ENCODE assay signal across 8 mouse cellular contexts in genomic region chr14:24358295-24358951, GRCm38 (mm10).
DNase-seq lines count a peak whose midpoint lies in the region; TF ChIP-seq lines count a peak whose summit lies in the region.

No protein-coding gene starts in this region.

- peak; percentile 25 to 47 for DNase-seq in heart, postnatal 10 days
- no peak for DNase-seq in heart, adult 9 months (ENCODE audit: low spot score in 2 of 2)
- peak; percentile 88 for DNase-seq in 416B (ENCODE audit: low read depth)
- DNase-seq in adrenal gland, adult 18-20 months (ENCODE audit: low spot score in 2 of 2), result peak; percentile 31 to 48
- peak; percentile 41 for DNase-seq in kidney, postnatal 14 days
- DNase-seq in lung, postnatal 25 days (ENCODE audit: low spot score), result peak; percentile 8
- DNase-seq in thymus, postnatal 0 days (ENCODE audit: low spot score), result peak; percentile 35

- no peak for TF ChIP-seq POLR2A in cortical plate, adult 2 months (IDR thresholded peaks at IDR 0.05; ENCODE audit: extremely low read depth, insufficient read depth, low read length)

- TF ChIP-seq CTCF in cortical plate, adult 2 months (IDR thresholded peaks at IDR 0.05; ENCODE audit: extremely low read depth, insufficient read depth, low read length), result peak; percentile 54

- intact Hi-C loops in heart, postnatal 10 days (cut with DNase I), result loop anchor here (5.0 kb wide), 1 partner anchor 46 kb away; no protein-coding TSS in a partner anchor

- H3K4me3 ChIP-seq in cortical plate, adult 2 months (ENCODE audit: insufficient read depth, low read length), result no peak overlapping the region

- H3K27ac ChIP-seq in cortical plate, adult 2 months (ENCODE audit: insufficient read depth, low read length), result no peak overlapping the region

- no peaks in the 10 kb centered on the region for H3K4me1 ChIP-seq in cortical plate, adult 2 months (ENCODE audit: control insufficient read depth, insufficient read depth, low read length)

Comparison
In these comparisons a context has a peak if more than half of its experiments do, and no peak if none do; other contexts are left out.
1. DNase-seq: peak in heart, postnatal 10 days (2 of 2), 416B (single experiment), adrenal gland, adult 18-20 months (2 of 2), kidney, postnatal 14 days (single experiment), lung, postnatal 25 days (single experiment) and thymus, postnatal 0 days (single experiment); none in heart, adult 9 months (0 of 2).